Mouse (Mus musculus) brain, embryonic 14.5 days (tissue): ENCODE results near the gene Dmap1.

Source experiments
- CTCF ChIP-seq: fragments of 200-500 bp; IDR thresholded peaks from 2 replicates; pipeline ENCODE4 v1.5.1; 2012; ENCODE audit warnings: inconsistent platforms, mild to moderate bottlenecking, moderate library complexity, borderline replicate concordance; ENCODE audit not compliant: insufficient read depth, insufficient read length; ENCODE audit errors: extremely low read depth
- POLR2A ChIP-seq: fragments of 200-500 bp; IDR thresholded peaks from 2 replicates; pipeline ENCODE4 v1.6.1; 2012; ENCODE audit warnings: mild to moderate bottlenecking, inconsistent platforms, borderline replicate concordance; ENCODE audit not compliant: poor library complexity, insufficient read depth, insufficient read length, severe bottlenecking; ENCODE audit errors: extremely low read depth

DNA sequence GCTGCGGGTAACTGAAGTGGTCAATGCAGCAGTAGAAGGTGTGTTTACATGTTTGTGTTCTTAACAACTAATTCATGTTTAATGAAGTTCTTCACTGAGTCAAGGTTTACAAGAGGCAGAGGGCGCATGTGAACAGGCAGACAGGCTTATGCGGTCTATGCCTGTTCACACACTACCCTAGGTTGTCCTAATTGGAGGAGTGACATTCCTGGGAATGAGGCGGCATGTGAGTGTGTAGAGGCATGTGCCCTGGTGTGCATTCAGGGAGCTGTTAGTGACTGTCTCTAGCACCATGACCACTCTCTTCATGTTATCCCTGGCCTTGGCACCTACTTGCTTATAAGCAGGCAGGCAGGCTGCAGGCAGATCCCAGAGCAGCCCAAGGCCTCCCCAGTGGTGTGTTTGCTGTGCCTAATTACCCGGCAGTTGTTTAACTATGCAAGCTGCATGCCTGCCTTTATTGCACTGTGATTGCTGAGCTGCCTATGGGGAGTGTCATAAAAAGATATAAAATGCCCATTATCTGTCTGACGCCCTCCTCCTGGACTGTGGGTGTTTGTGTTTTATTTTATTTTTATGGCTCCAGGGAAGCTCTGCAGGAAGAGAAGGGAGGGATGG lies 51.9 kb downstream of the Dmap1 start:
- TF ChIP-seq POLR2A: no peak
- TF ChIP-seq CTCF: no peak
